Mouse (Mus musculus): ENCODE results near the gene Ube2g1.

Gene Ube2g1

DNA sequence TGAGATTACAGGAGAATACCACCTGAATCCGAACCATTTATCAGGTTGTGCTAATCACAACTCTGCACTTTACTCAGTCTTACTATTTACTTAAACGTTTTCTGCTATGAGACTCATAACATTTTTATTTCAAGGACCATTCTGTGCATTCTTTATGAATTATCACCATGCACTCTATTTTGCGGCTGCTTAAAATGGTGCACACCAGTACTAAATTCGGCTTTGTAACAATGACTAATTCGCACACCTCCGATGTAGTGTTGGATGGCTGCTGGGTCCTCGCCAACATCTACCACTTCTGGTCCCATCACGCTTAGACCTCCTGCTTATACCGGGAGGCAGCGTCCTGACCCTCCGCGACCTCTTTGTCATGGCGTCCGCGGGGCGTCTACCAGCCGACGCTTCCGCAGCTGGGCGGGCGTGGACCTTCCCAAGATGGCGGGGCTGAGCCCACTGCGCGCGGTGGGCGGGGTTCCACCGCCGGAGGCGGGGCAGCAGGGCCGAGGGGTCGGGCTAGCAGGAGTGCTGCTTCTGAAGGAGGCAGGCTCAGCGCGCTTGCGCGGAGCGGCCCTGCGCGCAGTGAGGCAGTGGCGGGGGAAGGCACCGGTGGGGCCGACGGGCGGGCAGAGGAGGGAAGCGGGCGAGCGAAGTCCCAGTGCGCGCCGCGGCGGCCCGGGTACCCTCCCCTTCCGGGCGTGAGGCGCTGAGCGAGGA, at the start of gene Ube2g1:
Gene Ube2g1, plus strand, starts transcription at position 590 of the 714 bp plus-strand sequence.
- DNase-seq (ENCODE audit: low spot score in 2 of 2): peak; percentile 96 to 98

DNA sequence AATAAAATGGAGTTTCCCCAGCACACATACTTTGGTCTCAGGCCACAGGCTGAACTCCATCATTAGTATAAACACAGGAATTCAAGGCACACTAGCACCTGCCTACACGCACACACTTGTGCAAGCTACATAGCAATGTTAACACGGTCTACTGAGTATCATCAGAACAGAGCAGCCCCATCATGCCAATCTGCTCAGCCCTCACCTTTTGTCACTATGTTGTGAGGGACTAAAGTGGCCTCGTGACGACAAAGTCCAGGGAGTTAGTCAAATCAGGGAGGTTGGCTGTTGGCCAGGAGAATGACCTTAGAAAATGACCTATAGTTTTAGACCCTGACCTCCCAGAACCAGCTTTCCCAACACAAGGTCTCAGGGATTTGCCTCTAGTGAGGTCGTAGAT, 48.9 kb upstream of the Ube2g1 start:
- DNase-seq (ENCODE audit: low spot score in 2 of 2): no peak

DNA sequence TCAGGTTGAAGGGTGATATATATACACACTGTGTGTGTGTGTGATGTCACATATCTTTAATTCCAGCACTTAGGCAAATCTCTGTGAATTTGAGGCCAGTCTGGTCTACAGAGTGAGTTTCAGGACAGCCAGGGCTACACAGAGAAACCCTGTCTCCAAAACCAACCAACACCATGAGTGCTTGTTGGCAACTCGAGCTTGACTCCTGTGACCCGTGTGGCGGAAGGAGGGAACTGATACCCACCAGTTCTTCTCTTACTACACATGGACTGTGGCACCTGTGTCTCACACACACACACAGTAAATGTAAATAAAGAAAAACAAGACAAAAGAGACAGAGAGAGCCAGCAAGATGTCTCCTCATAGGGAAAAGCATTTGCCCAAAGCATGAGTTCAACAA, 46.4 kb upstream of the Ube2g1 start:
- no peak for DNase-seq (ENCODE audit: low spot score in 2 of 2)

DNA sequence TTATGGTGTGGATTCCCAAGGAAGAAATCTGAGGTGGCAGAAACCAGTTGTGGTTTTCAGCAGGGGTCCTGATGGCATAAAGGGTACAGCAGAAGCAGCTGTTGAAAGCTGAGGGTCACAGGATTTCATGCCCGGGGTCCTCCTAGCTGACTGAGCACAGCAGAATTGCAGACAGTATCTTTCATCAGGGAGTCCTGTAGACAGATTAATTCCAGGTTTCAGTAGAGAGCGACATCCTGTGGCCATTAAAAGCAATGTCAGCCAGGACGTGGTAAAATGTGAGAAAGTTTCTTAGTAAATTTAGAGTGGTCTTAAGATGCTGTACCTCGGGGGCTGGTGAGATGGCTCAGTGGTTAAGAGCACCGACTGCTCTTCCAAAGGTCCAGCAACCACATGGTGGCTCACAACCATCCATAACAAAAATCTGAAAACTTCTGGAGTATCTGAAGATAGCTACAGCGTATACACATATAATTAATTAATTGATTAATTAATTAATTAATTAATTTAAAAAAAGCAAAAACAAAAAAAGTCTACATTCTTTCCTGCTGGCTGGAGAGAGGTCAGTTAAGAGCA, 42.8 kb upstream of the Ube2g1 start:
- peak in 1 of 2 experiments; percentile 61 for DNase-seq (ENCODE audit: low spot score in 2 of 2)

DNA sequence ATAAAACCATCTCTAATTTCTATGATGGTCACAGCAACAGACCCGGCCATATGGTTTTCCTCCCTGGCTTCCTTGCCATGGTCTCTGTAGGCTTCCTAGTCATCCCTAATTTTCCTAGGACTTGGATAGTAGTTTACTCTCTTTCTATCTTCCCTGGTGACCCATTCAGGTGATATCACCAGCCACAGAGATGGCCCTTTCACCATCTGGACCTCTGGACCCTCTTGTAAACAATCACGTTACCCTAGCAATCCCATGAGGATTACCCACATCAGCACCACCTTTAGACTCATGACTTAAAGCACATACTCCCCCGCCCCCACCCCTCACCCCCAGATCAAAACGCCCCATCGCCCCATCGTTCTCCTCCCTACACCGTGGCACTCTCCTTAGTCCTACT, 40.8 kb upstream of the Ube2g1 start:
- DNase-seq (ENCODE audit: low spot score in 2 of 2): no peak

DNA sequence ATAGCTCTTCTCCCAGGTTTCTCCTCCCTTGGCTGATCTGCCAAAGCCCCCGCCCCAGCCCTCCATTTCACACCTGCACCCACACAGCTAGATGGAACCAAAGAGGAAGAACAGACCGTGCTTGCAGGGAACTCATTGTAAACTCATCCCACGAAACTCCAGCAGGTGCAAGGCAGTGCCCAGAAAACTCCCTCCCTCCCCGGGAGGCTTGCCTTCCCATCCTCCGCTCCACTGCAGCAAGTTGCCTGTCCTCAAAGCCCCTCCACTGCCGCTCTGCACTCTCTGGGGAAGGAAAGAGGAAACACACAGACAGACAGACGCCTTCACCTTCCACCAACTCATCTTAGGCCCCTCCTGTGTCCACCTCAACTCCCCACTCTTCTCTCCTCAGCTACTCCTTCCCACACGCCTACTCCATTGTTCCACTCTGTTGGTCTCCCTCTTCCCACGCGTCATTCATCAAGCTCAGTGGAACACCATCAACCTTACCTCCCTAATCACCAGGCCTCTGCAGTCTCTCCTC, 40.2 kb upstream of the Ube2g1 start:
- peak; percentile 71 to 79 for DNase-seq (ENCODE audit: low spot score in 2 of 2)

DNA sequence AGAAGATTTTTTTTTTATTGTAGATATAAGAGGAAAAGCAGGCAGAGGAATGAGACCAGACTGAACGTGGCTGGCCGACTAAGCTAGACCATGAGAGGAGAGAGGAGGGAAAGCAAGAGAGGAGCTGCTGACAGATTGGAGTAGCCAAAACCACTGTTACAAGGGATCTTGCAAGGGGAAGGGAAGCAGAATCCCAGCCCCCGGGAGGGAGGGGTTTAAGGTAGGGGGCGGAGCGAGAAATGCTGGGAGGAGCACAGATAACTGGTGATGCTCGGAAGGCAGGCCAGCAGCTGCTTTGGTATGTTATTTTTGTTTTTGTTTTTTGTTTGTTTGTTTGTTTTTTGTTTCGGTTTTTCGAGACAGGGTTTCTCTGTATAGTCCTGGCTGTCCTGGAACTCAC, 38.0 kb upstream of the Ube2g1 start:
- DNase-seq (ENCODE audit: low spot score in 2 of 2): no peak

DNA sequence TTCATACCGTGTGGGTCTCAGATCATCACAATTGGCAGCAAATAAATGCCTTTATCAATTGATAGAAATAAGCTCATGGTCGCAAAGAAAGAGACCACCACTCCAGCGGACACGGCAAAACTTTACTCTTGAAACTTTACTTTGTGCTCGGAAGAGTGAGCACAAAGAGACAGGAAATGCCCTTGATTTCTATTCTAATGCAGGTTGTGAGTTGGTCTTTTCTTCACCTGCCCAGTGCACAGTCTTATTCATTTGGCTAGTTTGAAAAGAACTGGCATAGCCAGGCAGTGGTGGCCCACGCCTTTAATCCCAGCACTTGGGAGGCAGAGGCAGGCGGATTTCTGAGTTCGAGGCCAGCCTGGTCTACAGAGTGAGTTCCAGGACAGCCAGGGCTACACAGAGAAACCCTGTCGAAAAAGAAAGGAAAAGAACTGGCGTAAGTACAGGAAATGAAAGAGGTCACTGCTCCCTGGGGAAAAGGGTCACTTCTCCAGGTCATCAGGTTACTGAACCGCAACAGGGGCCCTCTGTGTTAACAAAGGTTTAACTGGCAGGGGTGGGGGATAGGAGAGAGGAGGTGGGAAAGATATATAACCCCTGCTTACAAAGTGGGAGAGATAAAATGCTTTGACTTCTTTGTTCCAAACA, 37.3 kb upstream of the Ube2g1 start:
- no peak for DNase-seq (ENCODE audit: low spot score in 2 of 2)

DNA sequence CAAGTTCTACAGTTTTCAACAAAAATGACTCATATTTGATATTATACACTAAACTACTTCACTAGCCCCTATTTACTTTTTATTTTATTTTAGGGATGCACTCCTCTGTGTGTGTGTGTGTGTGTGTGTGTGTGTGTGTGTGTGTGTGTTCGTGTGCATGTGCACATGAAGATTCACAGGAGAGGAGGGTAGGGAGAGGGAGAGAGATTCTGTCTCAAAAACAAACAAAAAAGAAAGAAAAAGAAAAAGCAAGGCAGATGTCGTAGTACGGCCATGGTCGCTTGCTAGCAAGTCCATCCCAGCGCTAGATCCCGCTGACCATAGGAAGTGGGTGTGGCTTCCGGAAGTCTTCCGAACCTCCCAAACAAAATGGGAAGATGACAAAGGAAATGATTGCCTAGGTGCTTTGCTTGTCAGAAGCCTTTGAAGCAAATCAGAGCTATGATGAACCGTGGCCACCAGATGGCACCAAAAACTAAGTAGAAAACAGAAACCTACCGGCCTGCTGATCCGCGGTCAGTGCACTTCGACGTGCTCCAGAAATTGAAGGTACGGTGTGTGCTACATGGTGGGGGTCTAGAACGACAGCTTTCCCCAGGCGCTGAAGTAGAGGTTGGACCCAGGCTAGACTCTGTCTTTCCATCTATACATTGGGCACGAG, 36.6 kb upstream of the Ube2g1 start:
- DNase-seq (ENCODE audit: low spot score in 2 of 2): peak; percentile 84 to 85

DNA sequence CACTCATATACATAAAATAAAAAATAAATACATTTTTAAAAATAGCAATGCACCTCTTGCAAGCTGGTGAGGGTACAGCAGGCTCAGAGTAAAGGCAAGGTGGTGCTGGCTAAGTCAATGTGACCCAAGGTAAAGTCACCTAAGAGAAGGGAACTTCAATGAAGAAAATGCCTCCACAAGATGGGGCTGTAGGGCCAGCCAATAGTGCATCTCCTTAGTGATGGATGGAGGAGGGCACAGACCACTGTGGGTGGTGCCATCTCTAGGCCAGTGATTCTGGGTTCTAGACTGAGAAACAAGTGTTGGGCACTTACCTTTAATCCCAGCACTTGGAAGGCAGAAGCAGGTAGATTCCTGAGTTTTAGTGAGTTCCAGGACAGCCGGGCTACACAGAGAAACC, 33.3 kb upstream of the Ube2g1 start:
- peak in 1 of 2 experiments; percentile 30 for DNase-seq (ENCODE audit: low spot score in 2 of 2)

DNA sequence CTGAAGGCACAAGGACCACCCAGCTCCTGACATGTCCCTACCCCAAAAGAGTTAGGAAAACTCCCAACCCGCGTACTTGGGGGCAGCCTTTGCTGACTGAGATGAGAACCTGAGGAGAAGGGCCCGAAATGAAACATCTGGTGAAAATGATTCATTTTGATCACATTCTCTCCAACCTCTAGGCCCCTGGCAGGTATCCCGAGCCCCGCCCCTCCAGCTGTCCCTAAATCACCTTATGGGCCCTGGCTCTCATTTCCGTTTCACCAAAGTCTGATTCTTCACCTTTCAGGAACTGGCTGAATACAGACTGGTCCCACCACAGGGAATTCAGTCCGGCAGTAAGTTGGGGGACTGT, 31.0 kb upstream of the Ube2g1 start:
- no peak for DNase-seq (ENCODE audit: low spot score in 2 of 2)

DNA sequence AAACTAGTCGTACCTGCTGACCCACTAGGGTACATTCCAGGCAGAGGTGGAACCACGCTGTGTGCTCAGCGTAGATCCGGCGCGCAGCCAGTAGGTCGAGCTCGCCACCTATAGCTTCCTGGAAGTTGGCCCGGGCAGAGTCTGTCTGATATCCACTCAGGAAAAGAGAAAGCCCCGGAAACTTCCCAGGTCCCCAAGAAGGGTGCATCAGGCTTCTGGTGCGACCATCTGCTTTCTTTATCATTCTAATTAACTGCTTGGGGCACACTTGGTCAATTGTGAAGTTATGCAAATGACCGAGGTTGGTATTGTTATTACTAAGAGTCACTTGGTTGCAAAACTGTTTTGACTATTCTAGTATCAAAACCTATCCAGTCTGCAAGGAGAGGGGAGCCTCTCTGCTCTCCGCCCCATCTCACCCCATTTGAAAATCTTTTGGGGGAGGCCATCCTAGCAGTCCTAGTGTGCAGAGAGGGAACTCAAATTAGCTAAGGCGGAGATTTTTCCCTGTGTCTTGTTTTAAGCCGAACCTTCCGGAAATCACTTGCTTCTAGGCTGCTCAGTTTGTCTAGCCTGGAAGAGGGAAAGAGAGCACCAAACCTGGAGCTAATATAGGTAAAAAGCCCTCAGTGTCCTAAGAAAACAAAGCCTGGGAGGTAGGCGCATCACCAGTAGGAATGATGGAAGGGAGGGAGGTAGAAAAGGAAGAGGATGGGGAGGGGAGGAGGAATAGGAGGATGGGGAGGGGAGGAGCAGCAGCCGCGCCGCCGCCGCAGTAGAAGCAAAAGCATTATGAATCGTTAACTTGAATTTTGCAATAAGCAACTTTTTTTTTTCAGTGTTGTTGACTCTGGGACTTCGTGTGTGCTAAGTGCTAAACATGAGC, 30.4 kb upstream of the Ube2g1 start:
- DNase-seq (ENCODE audit: low spot score in 2 of 2): no peak

DNA sequence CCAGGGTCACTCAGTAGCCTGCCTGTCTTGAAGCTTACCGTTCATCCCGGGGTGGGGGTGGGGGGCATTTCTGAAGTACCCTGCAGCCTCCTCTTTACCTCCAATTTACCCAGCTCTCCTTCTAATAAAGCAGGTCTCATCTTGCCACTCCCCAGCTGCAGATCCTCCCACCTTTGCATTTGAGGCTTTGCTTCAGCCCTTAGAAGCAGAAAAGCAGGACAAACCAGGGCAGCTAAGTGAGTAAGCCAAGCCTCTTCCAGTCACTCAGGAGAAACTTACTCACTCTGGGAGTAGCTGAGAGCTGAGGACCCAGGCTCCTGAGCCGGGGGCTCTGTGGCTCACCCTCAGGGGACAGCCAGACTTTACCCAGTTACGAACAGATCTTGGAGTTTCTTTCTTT, 28.6 kb upstream of the Ube2g1 start:
- DNase-seq (ENCODE audit: low spot score in 2 of 2): no peak

DNA sequence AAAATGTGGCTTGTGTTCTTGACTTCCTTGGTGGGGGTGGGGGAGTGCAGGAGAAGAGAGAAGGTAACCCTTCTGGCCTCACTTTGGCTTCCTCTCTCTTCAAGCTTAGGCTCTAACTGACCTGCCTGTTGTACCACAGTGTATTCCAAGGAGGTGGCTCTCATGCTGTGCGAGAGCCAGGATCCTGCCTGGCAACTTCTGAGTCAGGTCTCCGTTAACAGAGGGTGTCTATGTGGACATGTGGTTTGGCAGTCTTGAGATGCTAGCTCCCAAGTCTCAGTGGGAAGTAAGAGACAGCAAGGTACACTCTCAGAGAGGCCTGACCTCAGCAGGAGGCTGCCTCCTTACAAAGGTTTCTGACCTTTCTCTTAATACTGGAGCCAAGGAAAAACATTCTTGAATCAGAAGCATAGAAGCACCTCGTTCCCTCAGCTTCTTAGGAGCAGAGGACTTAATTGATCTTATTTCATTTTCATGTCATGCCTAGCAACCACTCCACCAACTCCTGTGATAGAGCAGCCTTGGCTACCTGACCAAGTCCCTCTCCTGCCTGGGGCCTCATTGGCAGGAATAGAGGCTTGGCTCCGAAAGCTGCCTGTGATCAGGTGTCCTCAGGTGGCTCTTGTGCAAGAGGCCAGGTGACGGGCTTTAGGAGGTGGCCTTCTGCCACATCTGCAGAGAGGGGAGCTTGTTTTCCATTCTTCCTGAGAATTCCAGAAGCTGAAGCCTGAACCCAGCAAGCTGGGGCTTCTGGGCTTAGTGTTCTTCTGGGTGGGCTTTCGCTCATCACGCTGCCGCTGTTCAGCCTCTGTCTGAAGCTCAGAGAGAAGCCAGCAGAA, 25.3 kb upstream of the Ube2g1 start:
- no peak for DNase-seq (ENCODE audit: low spot score in 2 of 2)

DNA sequence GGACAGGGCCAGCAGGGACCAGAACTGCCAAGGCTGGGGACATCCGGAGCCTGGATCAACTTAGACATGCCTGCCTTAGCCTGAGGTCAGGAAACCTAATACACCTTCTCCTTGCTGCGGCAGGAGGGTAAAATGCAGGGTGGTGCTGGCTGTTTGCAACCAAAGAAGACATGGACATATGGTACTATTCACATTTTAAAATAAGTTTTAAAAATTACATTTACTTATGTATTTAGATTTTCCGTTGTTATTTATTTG, 24.7 kb upstream of the Ube2g1 start:
- DNase-seq (ENCODE audit: low spot score in 2 of 2): no peak

DNA sequence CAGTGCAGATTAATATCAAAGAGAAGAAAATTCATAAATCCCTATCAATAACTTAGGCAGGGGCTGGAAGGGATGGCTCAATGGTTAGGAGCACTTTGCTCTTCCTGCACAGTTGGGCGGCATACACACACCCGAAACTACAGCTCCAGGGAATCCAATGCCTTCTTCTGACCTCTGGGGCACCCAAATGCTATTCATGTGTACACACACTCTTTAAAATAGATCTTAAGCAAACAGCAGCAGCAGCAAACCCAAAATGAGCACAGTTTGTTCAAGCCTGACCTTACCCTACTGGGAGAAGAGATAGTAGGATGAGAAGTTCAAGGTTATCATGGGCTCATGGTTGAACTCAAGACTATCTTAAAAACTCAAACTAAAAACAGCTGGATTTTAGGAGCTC, 24.0 kb upstream of the Ube2g1 start:
- DNase-seq (ENCODE audit: low spot score in 2 of 2): no peak

DNA sequence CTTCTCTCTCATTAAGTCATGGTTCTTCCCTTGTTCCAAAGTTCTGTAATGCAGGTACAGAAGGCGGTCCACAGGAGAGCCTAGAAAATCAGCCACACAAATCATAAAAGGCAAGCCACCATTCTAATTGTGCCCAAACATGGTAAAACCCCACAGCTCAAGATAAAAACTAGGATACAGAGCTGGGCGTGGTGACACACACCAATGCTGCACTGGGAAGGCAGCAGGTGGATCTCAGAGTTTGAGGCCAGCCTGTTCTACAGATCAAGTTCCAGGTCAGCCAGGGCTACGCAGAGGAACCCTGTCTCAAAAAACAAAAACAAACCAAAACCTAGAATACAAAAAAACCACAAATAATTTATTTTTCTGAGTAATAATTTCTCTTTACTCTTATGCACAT, 20.5 kb upstream of the Ube2g1 start:
- DNase-seq (ENCODE audit: low spot score in 2 of 2): no peak

DNA sequence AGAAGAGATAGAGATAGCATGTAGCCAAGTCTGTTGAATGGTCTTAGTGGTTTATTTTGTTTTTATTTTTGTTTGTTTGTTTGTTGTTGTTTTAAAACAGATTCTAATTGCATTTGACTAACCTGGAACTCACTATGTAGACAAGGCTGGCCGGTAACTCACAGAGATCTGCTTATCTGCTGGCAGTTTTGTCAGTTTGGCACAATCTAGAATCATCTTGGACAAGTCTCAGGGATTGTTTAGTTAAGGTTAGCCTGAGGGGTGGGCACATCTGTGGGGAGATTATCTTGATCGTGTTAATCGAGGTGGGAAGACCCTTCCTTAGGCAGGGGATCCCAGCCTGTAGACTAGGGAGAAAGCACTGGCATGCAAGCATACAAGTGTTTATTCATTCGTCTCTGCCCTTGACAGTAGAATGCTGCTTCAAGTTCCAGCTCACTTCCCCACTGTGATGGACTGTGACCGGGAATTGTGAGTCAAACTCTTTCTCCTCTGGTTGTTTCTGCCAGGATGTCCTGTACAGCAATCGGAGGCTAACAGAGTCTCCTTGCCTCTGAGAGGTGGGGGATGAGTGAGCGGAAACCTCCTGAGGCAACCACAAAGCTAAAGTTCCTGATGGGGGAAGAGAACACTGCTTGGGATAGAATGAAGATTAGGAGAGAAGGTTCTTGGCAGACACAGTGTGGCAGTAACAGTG, 19.4 kb upstream of the Ube2g1 start:
- DNase-seq (ENCODE audit: low spot score in 2 of 2): no peak

DNA sequence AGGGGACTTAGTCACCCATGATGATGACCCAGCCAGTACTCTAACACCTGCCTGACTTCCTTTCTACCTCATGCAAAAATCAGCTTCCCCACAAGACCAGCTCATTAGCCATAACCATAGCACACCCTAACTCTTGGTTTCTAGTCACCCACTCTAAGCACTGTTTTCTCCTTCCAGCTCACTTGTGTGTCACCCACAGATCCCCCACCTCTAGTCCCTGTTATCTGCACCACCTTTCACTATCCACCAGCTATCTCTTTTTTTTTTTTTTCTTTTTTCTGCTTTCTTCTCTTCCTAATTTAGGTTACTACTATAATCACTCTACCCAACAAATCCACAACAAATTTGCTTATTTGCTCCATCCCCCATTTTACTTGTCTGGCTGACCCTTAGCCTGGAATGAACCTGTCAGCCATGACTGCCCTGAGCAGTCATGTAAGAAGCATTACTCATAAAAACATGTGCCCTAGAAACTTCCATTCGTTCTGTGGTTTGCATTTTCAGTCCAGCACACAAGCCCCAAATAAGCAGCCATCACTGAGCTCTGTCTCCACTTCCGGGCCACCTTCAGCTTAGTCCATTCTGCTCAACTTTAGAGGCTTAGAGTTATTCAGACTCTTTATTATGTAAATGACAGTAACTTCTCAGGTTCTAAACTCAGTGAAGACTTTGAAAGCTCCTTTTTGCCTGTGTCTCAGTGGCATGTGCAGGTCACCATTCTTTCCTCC, 11.9 kb upstream of the Ube2g1 start:
- no peak for DNase-seq (ENCODE audit: low spot score in 2 of 2)

DNA sequence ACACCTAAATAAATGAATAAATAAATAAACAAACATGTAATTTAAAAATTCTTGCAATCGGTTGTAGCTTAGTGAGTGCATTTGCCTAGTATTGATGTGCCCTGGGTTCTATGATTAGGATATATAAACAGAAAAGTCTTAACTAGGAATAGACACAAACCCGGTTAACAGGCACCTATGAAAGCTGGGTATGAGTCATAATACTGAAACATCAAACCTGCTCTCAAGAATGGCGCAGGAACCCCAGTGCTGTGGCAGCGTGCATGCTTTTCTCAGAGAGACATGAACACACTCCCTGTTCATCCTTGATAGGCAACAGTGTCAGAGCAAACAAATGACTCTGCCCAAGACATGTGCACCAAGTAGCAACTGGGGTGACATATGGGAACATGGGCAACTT, 9.3 kb upstream of the Ube2g1 start:
- DNase-seq (ENCODE audit: low spot score in 2 of 2): no peak

All from frontal cortex, postnatal 36 days (tissue).